12 mouse cellular contexts compared by ENCODE assay signal in the genomic region with DNA sequence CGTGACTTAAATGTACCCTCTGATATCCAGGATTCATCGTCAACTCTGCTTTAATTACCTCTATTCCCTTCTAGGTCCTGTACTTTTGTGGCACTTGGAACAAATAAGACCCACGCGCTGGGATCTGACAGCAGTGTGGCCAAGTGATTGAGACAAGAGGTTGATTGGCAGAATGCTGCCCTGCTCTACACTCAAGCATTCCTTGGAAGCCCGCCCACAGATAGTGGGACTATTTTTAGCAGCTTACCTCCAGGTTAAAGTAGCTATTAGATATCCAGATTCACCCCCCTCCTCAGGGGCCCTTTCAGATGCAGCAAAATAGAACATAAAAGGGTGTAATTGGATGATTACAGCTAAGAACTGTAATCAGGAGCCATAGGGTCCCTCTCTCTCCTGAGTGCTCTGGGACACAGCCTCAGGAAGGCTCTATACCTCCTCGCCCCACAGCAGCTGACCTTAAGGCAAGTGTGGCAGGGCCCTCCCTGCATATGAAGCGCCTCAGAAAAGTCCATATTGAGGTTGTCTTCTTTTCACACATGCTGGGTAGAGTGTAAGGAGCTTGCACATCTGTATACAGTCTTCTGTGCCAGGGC.
DNase-seq lines count a peak whose midpoint lies in the region; ATAC-seq and TF ChIP-seq lines count a peak whose summit lies in the region.
"Had no signal": no experiment of that assay in that cellular context is flagged by ENCODE, and none has a peak within 500 bp of the region (broad histone marks: within the 10 kb centered on the region; RNA-seq: fewer than 3 reads in every experiment).

No protein-coding gene starts in this region.

- peaks cover 17% of the 10 kb centered on the region for H3K4me1 ChIP-seq in hindbrain, embryonic 10.5 days (replicated peaks)
- H3K4me1 ChIP-seq in hindbrain, embryonic 12.5 days, result no peaks in the 10 kb centered on the region

- H3K27me3 ChIP-seq in hindbrain, embryonic 10.5 days (ENCODE audit: insufficient read depth, poor library complexity, severe bottlenecking), result no peaks in the 10 kb centered on the region
- H3K27me3 ChIP-seq in hindbrain, embryonic 12.5 days, result no peaks in the 10 kb centered on the region
- H3K27me3 ChIP-seq: kidney, embryonic 15.5 days had no signal

- peak overlapping the region; percentile 45; the same call in 1 of the 2 replicates for H3K27ac ChIP-seq in hindbrain, embryonic 10.5 days
- H3K27ac ChIP-seq in hindbrain, embryonic 12.5 days, result no peak overlapping the region
- H3K27ac ChIP-seq in left cerebral cortex, adult 2 months, result no peak overlapping the region
- H3K27ac ChIP-seq: hindbrain, embryonic 14.5 days; kidney, embryonic 15.5 days; liver, embryonic 14.5 days had no signal

- no peak overlapping the region for H3K9ac ChIP-seq in hindbrain, embryonic 12.5 days
- H3K9ac ChIP-seq: hindbrain, embryonic 14.5 days; kidney, embryonic 15.5 days; liver, embryonic 14.5 days had no signal

- intact Hi-C loops in heart, postnatal 36 days (cut with DNase I), result no loop called here
- intact Hi-C loops in left cerebral cortex, adult 2 months (cut with DNase I), result no loop called here

- no peaks in the 10 kb centered on the region for H3K9me3 ChIP-seq in hindbrain, embryonic 10.5 days
- H3K9me3 ChIP-seq in hindbrain, embryonic 12.5 days (replicated peaks), result no peaks in the 10 kb centered on the region
- H3K9me3 ChIP-seq: kidney, embryonic 15.5 days had no signal

- no peak overlapping the region for H3K4me3 ChIP-seq in hindbrain, embryonic 10.5 days
- H3K4me3 ChIP-seq in hindbrain, embryonic 12.5 days, result no peak overlapping the region
- H3K4me3 ChIP-seq in left cerebral cortex, adult 2 months, result no peak overlapping the region
- H3K4me3 ChIP-seq: kidney, embryonic 15.5 days had no signal

- TF ChIP-seq CTCF in left cerebral cortex, adult 2 months (IDR thresholded peaks at IDR 0.05), result no peak

- 81% methylated on average over 7 of the region's 7 CpGs for WGBS in hindbrain, embryonic 10.5 days
- WGBS in hindbrain, embryonic 12.5 days, result 78% methylated on average over 7 of the region's 7 CpGs

- H3K36me3 ChIP-seq in hindbrain, embryonic 10.5 days, result no peaks in the 10 kb centered on the region
- H3K36me3 ChIP-seq in hindbrain, embryonic 12.5 days, result no peaks in the 10 kb centered on the region
- H3K36me3 ChIP-seq: kidney, embryonic 15.5 days had no signal

- DNase-seq in hindbrain, embryonic 10.5 days (ENCODE audit: low spot score), result no peak
- DNase-seq in heart, adult 8-10 months (ENCODE audit: low spot score), result peak; percentile 58
- DNase-seq in heart, postnatal 36 days, result peak; percentile 51 to 52
- peak; percentile 50 to 56 for DNase-seq in lung, postnatal 4 days
- no peak for DNase-seq in left cerebral cortex, adult 18-20 months (ENCODE audit: low spot score in 2 of 2)
- no peak for DNase-seq in left cerebral cortex, adult 2 months (ENCODE audit: extremely low spot score in 1 of 2, low spot score in 2 of 2)
- DNase-seq in kidney, postnatal 25 days, result no peak
- DNase-seq: adrenal gland, adult 2 months had no signal

- H3K4me2 ChIP-seq in hindbrain, embryonic 12.5 days (replicated peaks), result no peak overlapping the region
- H3K4me2 ChIP-seq: hindbrain, embryonic 14.5 days; kidney, embryonic 15.5 days had no signal

- ATAC-seq in hindbrain, embryonic 12.5 days (ENCODE audit: low FRiP score), result no peak

Comparison
In these comparisons a context has a peak if more than half of its experiments do, and no peak if none do; other contexts are left out.
1. DNase-seq: peak in heart, adult 8-10 months (single experiment), heart, postnatal 36 days (2 of 2) and lung, postnatal 4 days (2 of 2); none in hindbrain, embryonic 10.5 days (single experiment), left cerebral cortex, adult 18-20 months (0 of 2), left cerebral cortex, adult 2 months (0 of 2) and kidney, postnatal 25 days (0 of 2).